Mouse (Mus musculus): ENCODE measurements at regions not wholly inside any gene's neighbourhood (a gene's known extent, or its start where the extent isn't known, plus 50 kb on each side); places are given as distances from the start of the nearest gene placed in this dataset.

- DNase-seq = no peak
Observed at GRCm38 (mm10) chr3:119892533-119893164, 108.4 kb upstream of the Ptbp2 start.

DNA sequence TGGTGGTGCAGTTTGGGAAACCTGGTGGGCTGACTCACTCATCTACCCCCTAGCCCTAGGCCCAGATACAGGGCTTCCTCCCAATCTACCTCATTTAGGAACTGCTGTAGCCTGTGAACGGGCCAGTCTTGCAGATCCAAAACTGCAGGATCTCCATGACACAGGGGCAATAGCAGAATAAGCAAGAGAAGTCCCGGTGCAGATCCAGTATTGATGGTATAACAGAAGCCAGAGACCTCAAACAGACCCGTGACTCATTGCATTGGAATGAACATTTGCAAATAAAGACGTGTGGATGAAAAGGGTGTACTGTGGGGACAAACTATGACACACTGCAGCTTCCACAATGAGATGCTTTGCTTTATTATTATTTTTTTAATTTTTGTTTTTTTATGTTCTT, 106.6 kb upstream of the Ptbp2 start:
- no peak for DNase-seq

DNA sequence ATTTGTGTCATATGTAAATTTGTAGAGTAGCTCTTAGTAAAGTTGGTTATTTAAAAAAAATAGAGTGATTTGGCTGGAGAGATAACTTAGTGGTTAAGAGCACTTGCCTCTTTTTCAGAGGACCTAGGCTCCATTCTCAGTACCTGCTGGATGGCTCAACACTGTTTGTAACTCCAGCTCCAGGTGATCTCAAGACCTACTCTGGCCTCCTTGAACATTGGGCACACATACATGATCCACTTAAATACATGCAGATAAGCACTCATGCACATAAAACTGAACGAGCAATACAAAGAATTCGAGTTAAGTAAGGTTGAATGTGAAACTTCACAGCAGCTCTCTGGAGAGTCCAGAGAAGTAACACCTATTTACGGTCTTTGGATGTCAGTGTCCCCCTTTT, 104.2 kb upstream of the Ptbp2 start:
- no peak for DNase-seq

GRCm38 (mm10) chr3:119876395-119876794, 92.1 kb upstream of the Ptbp2 start:
- DNase-seq = no peak

DNA sequence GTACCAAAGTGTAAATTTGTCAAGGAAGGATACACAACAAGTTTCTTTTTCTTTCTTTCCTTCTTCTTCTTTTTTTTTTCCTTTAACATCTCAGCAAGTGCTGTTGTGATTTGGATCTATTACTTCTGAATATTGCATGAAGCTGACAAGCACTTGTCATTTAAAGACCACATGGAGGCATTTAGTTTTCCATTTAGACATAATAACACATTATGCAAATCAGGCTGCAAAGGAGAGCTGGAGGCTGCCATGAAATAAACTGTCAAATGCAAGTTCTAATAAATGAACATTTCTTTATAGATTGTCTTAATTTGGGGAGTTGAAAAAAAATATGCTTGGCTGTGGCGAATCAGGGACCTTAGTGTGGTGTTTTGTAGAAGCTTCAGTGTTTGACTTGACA, 90.8 kb upstream of the Ptbp2 start:
- DNase-seq = no peak

- DNase-seq = no peak
Observed at GRCm38 (mm10) chr3:119862194-119862957, 78.1 kb upstream of the Ptbp2 start.

Data from adrenal gland, postnatal 14 days (tissue).